Mouse (Mus musculus) olfactory bulb, adult 2 months (tissue): ENCODE measurements at regions not wholly inside any gene's neighbourhood (a gene's known extent, or its start where the extent isn't known, plus 50 kb on each side); places are given as distances from the start of the nearest gene placed in this dataset.

Experiments
- CTCF ChIP-seq: fragments of 200-500 bp; IDR thresholded peaks from 2 replicates; pipeline ENCODE4 v1.5.1; 2012; ENCODE audit warnings: low read depth, mild to moderate bottlenecking, low read length, moderate library complexity; ENCODE audit not compliant: insufficient read depth
- POLR2A ChIP-seq: fragments of 200-500 bp; IDR thresholded peaks from 2 replicates; pipeline ENCODE4 v1.6.1; 2012; ENCODE audit warnings: mild to moderate bottlenecking, low read depth, low read length, moderate library complexity; ENCODE audit not compliant: insufficient read depth

- TF ChIP-seq POLR2A (no peak), CTCF (no peak)
These were observed 547.4 kb downstream of the Gm19410 start for GRCm38 (mm10) chr8:36312963-36313362.
